Mouse (Mus musculus): ENCODE results near the gene Smok2a.
"Not testable (repeated sequence)": the region's sequence is repeated elsewhere in the genome, so short reads cannot be mapped to it uniquely, and the experiment has no call there.

Smok2a gene

DNA sequence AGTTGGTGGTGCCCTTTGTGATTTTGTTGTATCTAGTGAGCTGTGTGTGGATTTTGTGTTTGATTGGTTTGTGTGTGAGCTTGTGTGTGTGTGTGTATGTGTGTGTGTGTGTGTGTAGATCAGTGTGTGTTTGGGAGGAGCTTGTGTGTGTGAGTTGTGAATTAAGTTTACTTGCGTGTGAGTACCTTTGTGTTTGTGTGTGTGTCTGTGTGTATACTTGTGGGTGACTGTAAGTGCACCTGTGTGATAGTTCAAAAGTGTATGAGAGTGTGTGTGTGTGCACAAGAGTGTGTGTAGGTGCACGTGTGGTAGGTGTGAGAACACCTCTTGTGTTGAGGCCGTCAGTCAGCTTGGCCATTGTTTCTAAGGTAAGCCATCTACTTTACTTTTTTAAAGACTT is at the start of gene Smok2a:
Gene Smok2a (plus strand): TSS at position 301 of the 400 bp plus-strand sequence.
- DNase-seq: no peak

DNA sequence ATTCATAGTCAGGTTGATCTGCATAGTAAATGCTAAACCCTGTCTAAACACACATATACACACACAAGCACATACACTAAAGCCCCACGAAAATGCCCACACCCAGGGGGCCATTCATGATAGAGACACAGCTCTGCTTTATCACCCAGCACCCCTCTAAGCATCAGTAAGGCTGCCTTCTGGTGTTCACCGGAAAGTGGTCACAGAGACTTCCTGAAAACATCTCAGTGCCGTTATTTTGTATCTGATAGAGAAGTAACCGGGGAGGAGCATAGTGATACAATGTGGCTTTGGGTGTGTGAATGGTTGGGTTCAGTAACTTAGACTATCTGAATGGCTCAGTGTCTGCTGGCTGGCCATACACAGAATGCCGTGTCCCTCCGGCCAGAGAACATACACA is 47.4 kb upstream of the Smok2a start:
- not testable (repeated sequence) for DNase-seq

DNA sequence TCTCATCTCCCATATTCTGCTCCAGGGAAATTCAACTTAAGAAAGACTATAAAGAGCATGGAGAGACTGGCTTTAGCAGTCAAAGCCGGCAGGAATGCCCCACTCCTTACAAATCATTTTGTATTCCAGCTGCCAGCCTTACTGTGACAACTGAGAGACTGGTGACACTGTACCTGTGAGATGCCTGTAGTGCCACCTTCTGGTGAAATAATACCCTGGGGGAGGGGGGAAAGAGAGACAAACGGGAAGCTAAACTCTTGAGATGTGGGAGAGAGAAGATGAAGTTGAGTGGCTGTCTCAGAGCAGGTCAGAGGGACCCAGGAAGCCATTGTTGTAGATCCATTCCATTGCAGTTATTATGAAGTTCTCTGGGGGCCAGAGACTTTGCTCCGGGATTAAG is 47.0 kb upstream of the Smok2a start:
- DNase-seq: not testable (repeated sequence)

DNA sequence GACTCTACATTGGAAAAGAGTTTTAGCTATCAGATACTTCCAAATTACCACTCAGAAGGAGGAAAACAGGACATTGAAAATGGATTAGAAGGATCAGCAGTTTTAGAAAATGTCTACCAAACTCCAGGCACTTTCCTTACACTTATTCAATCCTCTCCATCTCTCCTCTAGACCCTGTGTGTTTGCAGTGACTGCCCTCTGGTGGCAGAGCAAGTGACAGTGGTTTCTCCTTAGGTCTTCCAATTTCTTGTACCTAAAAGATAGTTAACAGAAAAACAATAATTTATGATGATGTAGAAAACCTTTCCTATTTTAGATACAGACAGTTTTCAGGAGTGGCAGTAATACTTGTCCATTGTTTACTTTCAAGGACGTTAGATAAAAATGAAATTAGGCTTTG is 45.4 kb upstream of the Smok2a start:
- not testable (repeated sequence) for DNase-seq

DNA sequence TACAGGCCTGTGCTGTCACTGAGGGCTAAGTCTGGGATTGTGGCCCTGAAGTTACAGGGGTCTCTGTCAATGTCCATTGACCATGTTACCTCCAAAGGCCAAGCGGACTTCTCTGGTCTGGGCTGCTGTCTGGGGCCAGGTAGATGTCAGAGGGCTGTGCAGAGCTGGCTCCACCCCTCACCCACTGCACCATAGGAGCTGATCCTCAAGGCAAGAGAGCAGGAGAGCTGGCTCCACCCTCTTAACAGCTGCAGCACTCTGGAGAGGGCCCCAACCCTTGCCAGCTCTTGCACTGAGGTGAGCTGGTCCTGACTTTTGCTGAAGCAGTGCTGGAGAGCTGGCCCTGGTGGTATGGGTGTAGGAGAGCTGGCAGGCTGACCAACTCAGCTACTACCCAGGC is 43.2 kb upstream of the Smok2a start:
- DNase-seq: not testable (repeated sequence)

DNA sequence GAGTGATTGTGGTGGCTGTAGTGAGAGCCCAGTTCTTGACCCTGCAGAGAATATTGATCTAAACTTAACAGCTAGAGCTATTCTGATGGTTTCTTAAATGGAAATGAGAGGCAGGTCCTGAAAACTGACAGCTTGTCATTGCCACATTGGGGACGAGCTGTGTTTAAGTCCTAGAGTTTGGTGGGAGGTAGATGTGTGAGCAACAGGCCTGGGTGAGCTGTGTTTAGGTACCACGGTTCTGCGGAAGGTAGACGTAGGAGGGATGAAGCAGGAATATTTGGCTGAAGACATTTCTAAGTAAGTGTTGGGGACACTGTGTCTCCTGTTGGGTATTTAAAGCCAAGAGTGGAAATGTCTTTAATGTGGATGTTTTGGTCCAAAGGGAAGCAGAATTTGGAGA is 42.0 kb upstream of the Smok2a start:
- not testable (repeated sequence) for DNase-seq

DNA sequence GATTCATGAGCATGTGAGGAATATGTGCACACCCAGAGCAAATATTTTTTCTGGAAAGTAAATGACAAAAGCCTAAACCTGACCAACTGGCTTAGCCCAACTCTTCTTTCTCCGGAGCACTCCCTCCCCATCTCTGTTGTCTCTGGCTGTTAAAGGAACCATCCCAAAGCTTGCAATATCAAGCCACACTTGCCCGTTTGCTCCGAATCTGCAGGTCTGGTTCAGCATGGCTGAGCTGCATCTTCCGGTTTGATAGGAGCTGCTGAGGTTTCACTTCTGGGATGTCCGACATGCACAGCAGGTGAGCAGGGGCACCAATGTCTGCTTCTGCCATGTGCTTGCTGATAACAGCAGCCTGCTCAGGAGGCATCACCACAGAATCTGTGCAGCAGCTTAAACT is 40.5 kb upstream of the Smok2a start:
- DNase-seq: not testable (repeated sequence)

DNA sequence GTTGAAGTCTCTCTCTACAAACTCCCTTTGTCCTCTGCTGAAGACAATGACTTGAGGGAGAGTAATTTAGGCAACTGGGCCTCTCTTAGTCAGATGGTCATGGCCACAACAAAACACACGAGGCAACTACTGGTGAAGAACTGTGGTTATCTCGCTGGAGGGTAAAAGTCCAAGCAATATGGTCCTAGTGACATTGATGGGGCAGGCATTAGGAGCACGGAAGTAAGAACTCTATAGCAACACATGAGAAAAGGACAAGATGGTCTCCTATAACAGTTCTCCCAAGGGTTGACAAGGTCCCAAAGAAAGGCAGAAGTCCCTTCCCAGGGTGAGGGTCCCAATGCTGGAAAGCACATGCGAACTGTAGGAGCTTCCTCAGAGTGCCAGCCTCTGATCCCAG is 38.3 kb upstream of the Smok2a start:
- DNase-seq: not testable (repeated sequence)

DNA sequence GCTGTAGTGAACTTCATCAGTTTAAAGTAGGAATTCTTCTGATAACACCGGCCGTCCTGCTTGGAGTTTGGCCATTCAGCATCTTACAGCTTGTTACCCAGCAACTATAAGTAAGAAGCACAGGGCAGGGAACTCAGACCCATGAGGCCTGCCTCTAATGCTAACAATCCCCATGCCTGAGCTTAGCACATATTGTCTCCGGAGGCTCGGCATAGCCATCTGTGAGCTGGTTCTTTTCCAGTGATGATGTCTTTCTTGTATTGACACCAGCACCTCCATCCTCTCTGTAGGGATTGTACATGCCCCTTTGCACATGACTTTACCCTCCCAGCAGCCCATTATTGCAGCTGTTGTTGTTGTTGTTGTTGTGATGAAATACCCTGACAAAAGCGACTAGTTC is 36.5 kb upstream of the Smok2a start:
- not testable (repeated sequence) for DNase-seq

DNA sequence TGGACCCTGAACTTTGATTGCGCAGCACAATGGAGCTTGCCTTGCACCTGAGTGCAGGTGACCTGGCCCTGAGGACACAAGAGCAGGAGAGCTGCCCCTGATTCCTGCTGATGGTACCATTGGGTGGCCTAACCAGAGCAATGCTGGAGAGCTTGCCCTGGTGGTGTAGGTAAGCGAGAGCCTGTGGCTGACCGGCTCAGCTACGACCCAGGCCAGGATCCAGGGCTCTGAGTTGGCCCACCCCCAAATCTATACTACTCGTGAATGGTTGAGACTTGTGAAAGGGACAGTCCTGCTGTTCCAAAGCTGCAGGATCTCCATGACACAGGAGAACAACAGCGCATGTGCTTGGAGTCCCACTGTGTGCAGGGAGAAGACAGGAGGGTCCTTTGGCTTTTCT is 34.4 kb upstream of the Smok2a start:
- not testable (repeated sequence) for DNase-seq

DNA sequence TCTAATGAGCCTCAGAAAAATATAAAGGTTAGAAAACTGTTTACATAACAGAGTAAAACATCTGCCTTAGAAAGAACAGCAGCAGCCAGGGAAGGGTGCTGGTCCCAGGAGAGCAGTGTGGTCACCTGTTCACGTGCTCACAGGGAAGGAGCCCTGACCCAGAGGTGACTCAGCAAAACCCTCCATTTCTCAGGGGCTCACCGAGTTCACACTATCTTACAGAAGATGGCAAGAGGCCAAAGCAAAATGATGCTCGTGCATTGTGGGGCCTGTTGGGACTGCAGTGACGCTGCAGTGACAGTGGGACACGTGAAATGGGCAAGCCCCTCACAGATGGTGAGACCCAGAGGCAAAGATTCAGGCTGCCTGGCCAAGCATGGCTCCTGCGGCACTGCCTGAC is 33.4 kb upstream of the Smok2a start:
- DNase-seq: not testable (repeated sequence)

DNA sequence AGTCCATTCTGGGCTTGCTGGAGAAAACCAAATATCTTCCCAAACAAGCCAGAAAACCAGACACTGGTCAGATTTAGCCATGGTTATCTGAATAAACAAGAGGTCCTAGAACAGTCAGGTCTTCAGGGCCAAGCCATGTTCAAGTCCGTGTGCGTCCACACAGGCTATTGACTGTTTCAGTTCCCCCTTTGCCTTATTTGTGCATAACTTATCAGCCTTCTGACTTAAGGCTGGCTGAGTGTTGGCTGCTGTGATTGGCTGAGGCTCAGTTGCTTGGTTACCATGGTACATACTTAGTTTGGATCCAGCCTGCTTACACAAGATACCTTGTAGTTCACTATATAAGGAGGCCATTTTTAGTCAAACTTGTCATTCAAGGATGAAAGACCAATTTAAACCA is 32.1 kb upstream of the Smok2a start:
- DNase-seq: not testable (repeated sequence)

DNA sequence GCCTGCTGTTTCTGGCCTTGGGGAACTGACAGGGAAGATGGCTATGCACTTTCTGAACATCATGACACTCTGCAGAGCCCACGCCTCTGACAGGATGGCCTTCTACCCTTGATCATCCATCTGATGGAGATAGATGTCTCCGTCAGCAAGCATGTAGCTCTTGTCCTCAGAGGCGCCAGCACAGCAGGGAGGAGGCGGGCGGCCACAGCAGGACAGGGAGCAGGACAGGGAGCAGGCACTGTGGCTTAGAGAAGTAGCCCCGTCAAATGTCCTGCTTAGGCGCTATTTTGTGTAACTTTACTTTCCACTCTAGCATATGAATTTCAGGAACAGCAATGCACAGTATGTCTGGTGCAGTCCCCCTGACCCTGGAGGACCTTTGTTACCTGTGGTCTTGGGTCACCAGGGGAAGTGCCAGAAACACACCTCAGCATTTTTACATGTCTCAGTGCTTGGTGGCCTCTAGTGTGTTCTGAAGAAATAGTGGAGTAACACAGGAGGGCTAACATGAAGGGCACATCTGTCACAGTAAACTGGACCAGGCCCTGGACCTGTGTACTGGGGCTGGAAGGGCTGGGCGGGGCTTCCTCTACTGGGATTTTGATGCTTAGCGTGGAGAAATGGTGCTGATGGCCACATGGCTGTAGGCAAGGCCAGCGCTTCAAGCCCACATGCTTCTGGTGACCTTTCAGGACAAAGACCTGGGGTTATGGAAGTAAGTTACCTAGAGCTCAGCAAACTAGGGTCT is 30.0 kb upstream of the Smok2a start:
- not testable (repeated sequence) for DNase-seq

DNA sequence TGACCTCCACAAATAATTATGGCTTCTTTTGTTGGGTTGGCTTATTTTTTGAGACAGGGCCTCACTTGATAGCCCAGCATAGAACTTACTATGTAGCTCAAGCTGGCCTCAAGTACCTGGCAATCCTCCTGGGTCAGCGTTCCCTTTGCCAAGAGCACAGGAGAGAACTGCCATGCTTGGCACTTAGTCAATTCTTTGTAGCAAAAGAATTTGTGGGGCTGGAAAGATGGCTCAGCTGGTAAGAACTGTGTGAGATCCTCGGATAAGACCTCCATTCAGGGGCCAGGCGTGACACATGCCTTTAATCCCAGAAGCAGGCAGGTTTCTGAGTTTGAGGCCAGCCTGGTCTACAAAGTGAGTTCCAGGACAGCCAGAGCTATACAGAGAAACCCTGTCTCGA is 24.5 kb upstream of the Smok2a start:
- DNase-seq: not testable (repeated sequence)

DNA sequence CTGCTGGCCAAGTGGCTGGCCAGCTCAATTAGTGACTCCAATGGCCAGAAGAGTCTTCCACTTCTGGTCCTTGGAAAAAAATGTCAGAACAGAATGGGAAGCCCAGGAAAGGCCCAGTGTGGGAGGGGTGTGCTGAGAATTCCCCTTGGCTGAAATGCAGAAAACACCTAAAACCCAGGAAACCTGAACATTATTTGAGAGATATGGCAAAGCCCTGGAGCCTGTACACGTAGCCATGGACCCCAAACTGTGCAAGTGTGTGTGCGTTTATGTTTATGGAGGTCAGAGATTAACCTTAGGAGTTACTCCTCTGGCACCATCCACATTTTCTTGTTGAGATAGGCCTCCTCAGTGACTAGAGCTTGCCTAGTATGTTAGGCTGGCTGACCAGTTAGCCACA is 22.2 kb upstream of the Smok2a start:
- not testable (repeated sequence) for DNase-seq

DNA sequence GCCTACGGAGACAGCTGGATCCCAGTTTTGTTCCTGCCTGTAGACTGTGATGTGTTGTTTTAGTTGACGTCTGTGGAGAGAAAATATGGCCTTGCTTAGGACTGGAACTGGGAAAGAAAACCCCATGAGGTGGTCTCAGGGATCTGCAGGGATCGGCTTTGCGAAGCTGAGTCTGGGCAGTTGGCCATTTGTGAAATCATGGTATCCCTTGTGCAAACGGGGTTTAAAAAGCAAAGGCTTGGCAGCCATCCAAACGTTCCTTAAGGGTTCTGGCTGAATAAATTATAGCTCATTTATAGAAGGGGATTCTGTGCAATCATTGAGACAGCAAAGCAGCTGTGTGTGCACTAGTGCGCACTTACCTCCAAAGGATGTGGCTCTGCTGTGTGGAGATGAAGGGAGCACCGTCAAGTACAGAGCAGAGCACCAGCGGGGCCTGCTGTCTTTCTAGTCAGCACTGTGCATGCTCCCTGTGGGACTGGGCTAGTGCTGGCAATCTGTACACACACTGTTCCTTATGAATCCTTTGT is 21.0 kb upstream of the Smok2a start:
- DNase-seq: not testable (repeated sequence)

DNA sequence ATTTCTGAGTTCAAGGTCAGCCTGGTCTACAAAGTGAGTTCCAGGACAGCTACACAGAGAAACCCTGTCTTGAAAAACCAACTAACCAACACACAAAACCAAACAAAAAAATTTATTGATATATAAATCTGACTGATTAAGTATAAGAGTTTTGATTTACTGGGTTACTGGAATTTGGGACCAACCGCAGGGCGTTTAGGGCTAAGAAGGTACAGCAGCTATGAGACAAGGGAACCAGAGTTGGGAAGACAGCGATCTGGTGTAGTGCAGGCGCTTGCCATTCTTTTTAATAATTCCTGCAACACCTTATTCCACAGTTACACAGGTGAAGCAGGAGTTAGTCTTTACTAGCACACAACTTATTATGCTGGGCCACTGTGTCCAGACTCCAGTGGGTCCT is 19.4 kb upstream of the Smok2a start:
- not testable (repeated sequence) for DNase-seq

DNA sequence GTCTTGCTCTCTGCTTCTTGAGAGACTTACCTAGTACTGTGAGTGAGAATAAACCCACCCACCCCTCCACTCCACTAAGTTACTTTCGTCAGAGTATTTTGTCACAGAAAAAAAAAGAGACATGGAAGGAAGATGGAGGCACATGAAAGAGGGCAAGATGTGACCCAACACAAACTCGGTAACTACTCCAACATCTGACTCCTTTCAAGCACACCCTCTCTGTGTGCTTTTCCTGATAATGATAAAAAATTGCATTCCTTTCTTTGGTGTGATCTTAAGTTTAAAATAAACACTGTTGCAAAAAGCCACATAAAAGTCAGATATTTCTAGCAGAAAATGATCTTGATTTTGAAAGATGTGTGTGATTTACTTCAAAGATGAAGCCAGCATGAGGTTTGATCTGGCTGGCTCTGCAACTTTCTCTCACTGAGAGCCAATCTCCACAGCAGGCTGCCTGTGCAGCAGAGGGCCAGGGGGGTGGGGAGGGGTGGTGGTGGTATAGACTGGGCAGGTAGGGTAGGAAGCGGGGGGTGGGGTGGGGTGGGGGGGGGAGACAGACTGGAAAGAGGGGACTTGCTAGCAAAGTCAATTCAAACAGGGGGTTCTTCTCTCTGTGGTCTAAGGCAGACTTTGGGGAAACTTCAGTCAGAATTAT is 18.4 kb upstream of the Smok2a start:
- not testable (repeated sequence) for DNase-seq

DNA sequence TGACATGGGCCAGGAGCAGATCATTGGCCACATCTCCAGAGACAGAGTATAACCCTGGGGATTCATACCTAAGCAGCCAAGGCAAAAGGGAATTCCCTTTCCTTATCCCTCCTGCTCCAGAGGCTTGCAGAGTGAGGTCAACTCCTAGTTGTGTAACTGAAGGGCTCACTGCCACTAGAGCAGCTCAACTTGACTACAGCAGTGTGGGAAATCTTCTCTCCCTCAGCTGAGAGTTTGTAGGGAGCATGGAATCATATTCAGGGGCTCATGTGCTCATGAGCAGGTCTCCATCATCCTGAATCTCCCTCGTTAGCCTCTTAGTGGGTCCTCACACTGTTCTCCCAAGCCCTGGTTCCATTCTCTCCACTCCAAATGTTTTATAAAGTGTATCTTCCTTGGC is 15.7 kb upstream of the Smok2a start:
- DNase-seq: not testable (repeated sequence)

DNA sequence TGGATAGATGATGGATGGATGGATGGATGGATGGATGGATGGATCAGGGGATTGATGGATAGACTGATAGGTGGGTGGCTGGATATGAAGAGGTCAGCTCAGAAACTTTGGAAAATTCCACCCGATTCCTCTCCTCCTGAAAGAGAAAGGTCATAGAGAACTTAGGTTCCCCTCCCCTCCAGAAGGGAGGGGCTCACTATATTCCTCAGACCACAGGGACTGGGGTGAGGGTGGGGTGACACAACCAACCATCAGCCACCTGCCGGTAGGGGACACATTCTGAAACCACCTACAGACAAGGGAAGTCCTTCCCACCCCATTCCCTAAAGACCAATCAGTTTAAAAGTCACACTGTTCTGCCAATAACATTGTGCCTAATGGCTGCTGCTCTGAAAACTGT is 14.5 kb upstream of the Smok2a start:
- no peak for DNase-seq

DNA sequence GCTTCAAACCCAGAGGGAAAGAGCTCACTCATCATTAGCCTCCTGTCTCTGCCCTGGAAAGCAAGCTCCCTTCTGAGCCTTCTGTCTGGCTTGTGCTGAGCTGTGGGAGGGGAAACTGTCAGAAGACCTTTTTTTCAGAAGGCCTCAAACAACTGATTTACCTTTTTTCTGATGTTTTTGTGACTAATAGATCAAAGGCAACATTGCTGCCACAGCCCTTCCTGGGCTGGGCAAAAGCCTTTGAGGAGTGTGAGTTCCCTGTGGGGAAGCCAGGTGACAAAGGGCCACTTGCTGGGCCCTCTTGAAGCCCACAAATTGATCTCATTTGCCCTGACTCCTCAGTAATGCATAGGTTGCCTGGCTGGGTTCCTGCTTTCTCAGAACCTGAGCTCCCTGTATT is 12.5 kb upstream of the Smok2a start:
- not testable (repeated sequence) for DNase-seq

DNA sequence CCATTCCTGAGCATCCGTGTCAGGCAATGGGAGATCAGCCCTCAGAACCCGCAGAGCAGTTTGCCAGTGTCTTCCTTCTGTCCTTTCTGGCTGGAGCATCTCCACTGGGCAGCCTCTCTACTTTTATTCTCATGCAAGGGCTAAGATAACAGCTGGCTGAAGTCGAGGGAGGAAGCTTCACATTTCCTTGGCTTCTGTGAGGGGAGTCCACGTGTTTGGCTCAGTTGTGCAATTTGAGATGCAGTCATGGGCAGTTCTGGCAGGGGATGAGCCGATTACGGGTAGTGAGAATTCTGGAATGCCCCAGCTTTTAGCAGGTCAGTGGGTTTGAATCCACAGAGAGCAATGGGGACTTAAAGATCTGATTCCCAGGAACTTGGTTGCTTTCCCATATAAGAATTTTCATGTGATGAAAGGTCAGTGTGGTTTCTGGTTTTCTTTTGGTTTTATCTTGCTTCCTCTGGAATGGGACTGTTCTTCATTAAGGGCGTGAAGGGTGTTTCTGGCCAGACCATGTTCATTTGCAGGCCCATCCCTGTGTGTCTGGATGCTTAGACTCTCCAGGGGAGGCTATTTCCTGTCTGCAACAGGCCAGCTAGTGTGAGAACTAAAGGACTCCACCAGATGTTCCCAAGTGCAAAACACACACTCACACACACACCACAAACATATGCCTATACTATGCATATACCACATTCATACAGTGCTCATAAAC is 8.7 kb upstream of the Smok2a start:
- no peak for DNase-seq

DNA sequence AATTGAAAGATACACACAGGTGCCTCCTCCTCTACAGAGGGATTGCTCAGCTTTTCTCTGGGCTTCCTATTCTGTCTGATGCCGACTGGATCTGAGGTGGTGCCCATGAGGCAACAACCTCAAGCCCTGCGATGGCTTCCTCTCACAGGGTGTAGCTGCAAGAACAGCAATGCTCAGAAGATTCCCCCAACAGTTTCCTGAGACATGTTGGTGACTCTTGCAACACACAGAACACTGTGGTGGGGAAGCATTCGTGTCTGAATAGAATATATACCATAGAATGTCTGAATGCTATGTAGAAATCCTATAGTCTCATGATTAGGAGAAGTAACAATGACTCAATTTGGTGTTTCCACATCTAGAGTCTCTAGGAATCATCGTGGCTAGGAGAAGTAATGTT is 6.8 kb upstream of the Smok2a start:
- no peak for DNase-seq

DNA sequence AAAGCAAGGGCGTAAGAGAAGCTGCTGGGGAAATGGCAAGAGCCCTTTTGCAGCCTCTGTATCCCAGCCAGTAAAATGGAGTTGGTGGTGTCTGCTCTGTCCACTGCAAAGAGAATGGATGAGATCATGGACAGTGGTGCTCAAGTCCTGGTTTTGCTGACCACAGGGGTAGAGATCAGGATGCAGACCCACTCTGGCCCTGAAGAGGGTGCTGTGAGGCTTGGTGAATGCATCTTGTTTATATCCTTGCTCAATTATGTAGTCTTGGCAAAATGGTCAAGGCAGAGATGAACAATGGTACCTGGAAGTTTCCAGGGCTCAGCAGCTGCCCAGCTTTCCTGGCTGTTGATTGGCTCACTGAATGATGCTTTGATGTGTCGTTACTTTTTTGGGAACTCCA is 5.4 kb upstream of the Smok2a start:
- no peak for DNase-seq
